Mouse (Mus musculus) urinary bladder, postnatal 36 days (tissue): ENCODE measurements around the gene Trim71.

ENCODE experiments used
- DNase-seq, 2 experiments: peaks; one replicate each; pipeline ENCODE4 v3.0.0; 2022; ENCODE audit warnings: low spot score in 2 of 2, mixed read lengths in 1 of 2

Trim71 gene

DNA sequence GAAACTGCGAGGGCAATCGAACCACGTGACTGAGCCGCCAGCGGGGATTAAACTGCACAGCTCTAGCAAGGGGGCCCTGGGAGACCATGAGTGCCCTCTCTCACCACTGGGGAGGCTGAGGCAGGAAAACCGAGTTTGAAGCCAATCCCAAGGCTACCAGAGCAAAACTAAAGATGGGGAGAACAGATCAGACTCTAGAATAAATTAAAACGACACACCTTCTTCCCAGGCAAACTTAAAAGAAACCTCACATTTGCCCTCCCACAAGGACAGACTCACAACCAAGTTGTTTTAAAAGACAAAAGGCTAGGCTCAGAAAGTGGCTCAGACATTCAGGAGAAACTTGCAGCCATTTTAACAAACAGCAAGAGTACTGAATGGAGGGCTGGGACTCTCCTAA lies 7.1 kb downstream of the Trim71 start:
- no peak for DNase-seq

DNA sequence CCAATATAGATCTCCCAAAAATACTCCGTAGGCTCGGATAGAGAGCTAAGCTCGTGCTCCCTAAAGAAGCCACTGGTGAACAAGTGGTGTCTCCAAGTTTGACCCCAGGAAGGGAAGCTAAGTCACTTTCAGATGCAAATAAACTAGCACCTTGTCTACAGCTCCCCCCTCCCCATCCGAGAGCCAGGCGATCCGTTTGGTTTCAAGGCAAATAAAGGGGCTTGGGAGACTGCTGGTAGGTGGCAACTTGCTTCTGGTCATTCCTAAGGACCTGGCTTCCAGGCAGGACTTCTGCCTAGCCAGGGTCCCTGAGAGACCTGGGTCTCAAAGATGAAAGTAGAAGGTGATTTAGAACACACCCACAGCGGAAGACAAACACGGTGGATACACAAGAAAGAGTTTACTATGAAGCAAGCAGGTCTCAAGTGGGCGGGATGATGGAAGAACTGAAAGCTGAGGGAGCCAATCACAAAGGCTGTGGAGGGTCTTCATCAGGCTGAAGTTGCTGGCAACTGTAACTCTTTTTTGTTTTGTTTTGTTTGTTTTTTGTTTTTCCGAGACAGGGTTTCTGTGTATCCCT lies 7.8 kb downstream of the Trim71 start:
- DNase-seq, result no peak

DNA sequence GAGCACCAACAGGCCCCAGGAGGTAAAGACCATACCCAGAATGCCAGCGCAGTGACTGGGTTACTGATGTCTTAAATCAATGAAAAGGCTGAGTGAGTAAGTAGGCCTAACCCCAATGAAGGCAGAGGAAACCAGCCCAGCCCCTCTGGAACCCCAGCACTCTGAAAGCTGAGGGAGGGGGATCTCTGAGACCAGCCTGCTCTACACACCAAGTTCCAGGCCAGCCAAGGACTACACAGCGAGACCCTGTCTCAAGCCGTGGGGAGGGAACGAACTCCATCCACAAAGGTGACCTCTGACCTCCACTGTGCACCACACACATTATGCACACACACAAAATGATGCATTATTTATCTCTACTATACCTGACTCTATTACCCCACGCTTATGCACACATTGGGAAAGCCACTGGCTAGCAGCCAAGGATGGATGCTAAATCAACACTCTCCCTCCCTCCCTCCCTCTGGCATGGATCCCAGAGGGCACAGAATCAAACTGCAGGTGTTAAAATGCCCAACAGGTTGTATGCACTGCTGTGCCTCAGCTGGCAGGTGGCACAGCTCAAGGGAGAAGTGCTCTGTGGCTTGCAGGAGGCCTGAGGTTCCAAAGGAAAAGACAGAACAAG lies 9.7 kb downstream of the Trim71 start:
- peak in 1 of 2 experiments; percentile 46 for DNase-seq

DNA sequence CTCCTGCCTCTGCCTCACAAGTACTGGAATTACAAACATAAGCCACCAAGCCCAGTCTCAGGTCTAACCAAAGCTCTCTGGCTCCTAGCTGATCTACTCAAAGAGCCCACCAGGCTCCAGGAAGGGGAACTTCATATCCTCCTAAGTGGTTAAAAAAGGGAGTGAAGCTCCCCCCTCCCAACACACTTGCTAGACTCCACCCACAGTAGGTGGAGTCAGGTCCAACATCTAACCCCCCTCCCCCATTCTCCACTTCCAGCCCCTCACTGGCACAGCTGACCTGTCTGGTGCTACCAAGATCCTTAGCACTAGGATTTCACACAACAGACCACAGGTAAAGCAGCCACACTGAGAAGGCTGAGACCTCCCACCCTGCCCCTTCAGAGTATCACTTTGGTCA lies 10.3 kb downstream of the Trim71 start:
- DNase-seq, result no peak

DNA sequence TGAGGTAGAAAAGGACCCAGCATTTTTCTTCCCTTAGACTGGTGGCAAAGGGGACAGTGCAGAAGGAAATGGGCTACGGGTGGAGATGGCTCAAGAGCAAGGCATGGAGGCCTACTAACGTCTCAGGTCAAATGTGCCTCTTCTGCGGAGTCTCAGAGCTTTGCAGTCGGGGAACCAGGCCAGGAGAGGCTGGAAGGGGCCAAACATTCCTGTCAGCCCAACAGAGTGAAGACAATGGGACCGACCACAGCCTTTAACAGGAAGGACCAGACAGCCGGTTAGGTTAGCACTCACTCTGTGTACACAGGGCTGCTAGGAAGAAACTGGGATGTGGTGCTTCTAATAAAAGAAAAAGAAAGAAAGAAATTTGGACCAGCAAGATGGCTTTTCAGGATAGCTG lies 14.1 kb downstream of the Trim71 start:
- DNase-seq, result no peak

DNA sequence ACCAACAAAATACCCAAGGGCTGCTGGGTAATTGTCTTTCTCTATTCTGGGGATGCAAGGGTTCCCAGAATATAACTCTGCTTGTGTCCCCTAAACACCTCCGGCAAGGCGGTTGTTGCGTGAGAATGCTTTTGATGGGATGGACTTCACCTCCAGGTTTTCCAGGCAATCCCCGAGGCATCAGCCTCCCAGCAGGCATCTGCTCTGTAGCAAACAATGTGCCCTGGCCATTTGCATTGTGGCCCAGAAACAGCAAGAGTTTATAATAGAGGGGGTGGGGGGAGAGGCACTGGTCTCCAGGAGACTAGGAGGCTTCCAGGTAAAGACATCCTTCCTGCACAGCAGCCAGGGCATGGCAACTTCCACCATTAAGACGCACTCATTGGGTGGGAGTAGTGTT lies 15.1 kb downstream of the Trim71 start:
- no peak for DNase-seq

DNA sequence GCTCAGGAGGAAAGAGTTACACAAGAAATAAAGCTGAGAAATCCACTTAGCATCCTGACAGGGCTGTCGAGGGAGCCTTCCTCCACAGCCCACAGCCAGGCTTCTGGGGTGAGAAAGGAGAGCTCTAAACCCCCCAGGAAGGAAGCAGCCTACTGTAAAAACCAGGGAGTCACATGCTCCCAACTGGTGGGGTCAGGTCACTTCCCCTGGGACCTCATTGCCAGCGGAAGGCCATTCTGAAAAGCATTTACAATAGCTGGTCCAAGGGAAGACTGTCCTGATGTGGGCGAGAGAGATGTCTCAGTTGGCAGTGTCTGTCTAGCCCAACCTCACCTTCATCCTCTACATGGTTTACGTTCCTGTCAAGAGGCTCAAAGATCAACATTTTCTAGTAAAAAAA lies 15.7 kb downstream of the Trim71 start:
- DNase-seq, result no peak

DNA sequence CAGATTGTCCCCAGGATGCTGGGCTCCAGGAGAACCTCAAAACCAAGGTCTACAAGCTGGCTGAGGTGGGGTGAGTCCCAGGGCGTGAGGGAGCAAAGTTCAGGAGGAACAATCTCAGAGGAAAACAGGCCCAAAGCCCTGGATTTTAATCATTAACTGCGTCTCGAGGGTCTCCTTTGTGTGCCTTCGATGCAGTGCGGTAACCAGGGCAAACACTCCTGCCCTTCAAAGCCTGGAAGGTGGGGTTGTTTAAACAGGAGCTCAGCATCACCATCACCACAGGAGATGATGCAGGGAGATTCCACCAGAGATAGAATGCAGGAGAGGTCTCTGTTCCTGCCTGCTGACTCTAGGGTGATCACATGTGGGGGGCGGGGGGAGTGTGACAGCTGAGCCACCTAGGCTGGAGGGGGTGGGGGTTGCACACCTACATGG lies 16.5 kb downstream of the Trim71 start:
- no peak for DNase-seq

DNA sequence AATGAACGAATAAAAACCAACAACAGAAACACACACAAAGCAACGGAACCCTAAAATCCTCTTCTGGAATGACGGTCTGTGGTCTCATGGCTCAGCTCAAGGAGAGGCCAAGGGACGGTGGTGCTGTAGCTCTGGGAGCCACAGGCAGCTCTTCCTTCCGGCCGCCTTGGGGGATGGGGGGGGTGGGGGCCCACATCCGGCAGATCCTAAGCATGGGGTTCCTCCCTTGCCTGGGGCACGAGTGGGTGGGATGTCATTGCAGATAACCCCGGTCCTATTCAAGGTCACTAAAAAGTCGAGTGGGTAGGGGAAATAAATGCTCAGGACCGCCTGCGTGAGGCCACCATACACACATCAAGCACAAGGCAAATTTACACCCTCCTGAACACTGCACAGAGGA lies 17.4 kb downstream of the Trim71 start:
- DNase-seq, result no peak

DNA sequence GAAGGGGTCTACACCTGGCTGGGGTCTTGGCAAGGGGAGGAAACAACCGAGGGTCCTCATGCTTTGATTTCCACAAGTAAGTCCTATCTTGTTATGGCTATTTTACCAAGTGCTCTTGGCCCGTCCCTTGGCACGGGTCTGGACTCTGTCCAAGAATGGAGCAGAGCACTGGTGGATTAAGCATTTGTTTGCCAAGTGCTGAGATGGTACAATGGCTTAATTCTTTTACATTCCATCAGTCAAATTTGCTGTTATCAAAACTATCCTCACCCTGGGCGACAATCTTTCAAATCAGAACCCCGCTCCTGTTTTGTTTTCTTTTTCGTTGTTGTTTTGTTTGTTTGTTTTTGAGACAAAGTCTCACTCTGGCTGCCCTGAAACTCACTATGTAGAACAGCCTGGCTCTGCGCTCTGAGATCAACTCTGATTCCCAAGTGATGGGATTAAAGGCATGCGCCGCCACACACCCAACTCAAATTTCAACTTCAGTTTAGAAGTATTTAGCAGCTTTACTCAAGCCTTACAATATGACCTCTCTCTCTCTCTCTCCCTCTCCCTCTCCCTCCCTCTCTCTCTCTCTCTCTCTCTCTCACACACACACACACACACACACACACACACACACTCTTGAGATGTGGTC lies 19.3 kb downstream of the Trim71 start:
- DNase-seq, result no peak

DNA sequence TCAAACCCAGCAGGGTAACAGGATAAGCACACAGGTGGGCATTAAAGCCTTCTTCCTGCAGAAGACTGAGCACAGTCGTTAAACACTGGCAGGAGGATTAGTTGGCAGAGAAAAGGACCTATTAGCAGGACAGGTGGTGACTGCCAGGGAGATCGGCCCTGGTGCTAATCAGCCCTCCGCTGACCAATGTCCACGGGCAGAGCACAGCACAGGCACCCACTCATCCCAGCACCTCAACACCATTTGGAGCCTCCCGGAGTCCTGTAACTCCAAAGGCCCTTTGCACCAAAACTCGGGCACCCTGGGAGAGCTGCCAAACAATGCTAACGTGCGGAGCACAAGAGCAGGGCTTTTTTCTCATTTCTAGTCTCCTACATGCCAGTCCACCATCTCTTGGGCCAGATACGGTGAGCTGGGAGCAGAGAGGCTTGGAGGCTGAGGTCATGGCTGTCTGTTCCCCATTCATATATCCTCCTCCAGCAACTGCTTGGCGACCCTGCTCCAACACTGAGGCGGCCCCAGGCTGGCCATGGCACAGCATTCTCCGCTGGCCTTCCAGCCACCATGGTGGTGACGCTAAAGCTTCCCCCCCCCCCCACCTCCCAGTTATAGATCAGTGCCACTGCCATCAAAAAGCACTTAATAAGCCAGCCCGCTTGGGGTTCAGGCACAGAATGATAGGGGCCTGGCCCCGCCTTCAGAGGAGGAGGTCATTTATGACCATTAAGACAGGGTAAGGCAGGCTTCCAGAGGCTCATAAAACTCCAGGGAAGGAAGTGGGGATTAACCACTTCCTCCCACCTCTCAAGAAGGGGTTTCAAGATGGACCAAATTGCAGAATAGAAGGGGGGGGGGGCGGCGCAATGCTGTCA lies 20.1 kb downstream of the Trim71 start:
- no peak for DNase-seq

DNA sequence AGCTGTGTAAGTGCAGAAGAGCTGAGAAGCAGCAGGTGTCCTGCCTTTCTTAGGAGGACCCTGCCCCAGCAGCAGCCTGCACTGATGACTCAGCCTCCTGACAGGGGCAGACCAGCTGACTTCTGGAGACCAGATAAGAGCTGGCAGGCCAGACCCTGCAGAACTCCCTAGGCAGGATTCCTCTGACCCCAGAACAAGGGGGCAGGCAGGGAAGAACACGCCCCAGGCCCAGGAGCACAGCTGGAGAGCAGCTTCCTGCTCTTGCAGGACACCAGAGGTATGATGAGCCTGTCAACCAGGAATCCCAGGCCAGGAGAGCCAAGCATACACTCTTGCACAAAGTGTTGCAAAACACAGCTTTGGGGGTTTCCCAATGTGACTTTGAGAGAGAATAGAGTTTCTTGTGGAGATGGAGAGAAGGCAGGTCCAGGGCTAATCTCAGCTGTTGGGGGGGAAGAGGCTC lies 22.9 kb downstream of the Trim71 start:
- no peak for DNase-seq

DNA sequence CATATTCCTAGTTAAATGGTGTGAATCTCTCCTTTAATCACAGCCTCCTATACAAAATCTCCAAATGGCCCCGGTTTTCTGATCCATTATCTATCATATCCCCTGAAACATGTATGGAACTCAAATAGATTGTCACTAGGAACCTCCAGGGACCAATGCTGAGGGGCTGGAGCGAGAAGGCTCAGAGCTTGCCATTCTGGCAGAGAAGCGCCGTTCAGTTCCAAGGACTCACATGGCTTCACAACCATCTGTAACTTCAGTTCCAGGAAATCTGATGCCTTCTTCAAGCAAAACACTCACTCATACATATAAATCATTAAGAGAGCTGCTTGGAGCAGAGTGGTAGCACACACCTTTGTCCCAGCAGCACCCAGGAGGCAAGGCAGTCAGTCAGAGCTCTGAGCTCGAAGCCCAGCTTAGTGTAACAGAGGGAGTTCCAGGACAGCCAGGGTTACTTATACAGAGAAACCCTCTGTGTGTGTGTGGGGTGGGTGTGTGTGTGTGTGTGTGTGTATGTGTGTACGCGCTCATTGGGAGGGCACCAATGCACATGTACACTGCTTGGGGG lies 25.1 kb downstream of the Trim71 start:
- no peak for DNase-seq

DNA sequence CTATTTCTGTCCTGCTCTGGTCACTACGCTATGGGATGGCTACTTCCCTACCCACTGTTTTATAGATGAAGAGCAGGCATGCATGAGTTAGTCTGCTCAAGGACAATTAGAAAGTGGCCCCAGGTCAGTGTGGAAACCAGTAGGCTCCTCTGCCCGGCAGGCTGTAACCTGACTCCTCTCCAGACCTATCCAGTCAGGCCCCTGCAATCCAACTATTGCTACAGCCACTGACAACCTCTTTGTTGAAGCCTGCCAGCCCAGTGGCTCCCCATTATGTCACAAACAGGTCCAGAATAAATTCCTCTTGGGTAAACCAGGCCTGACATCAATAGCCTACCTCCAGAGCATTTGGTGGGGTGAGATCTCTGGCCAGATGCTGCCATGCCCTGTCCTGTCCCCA lies 27.5 kb downstream of the Trim71 start:
- no peak for DNase-seq

DNA sequence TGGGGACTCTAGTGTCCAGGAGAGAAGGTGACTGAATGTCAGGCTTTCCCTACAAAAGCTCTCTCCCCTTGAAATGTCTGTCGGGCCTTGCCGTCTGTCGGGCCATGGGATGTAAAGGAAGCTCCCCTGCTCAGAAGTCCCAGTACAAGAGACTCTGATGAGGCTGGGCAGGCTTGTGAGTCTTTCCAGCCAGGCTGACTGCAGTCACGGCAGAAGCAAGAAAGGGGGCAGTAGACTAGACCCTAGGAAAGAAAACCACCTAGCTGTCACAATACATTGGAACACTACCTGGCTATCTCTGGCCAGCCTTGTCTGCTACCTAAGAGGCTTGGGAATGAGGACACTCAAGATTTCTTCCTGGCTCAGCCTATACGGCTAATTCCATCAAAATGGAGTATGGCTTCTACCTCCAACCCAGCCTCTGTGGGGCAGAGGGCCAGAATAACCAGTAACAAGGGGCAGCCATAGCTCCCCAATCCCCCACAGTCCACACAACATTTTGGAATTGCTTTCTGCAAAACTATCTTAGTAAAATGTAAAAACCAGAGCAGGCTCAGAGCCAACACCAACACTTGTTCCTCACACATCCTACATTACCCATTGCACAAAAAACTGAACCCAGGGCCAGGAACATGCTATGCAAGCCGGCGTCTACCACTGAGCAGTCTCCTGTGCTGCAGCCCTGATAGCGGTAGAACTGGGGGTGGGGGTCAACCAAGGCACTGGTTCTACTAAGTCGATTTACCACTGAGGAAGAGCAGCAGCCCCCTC lies 29.2 kb downstream of the Trim71 start:
- DNase-seq, result no peak

DNA sequence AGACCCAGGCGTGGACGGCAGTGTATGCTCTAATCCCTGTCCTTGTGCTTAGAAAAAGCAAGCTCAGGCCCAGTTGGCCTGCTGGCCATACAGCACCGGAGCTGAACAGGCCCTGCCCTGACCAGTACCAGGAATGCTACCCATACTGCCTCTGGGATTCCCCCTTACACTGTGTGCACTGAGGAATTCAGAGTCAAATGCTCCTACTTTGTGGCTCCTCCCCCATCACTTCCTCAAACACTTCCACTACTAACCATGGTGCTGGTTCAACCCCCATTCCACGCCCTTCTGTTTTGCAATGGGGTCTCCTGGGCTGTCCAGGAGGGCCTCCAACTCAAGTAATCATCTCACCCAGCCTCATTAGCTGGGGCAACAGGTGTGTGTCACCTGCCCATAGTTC lies 30.3 kb downstream of the Trim71 start:
- no peak for DNase-seq

DNA sequence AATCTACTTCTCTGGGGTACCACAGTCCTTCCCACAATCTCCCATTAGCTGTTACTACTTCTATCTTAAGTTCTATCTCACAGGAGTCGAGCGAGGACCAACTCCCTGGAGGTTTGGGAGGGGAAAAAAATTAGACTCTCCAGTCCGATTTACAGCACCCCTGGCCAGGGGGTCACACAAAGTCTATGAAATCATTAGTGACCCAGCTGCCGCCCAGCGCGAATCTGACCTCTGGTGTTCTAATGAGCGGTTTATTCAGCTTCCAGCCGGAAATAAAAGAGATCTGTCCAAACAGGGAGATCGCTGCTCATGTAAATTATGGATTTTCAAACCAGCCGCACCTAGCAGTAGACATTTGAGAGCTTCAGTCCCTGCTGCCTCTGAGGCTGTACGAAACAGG lies 32.9 kb downstream of the Trim71 start:
- DNase-seq, result no peak

DNA sequence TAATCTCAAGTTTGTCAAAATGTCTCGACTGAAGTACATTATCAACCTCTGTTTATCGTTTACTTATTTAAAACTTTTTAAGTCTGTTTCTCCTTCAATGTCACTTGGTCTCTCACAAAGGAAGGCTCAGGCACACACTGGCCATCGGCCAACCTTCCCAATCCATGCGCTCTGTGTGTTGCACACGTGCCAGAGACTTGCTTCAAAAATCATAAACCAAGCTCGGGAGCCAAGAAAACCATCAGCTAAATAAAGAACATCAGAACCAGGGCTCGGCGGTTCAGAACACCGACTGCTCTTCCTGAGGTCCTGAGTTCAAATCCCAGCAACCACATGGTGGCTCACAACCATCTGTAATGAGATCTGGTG lies 35.5 kb downstream of the Trim71 start:
- DNase-seq, result no peak

DNA sequence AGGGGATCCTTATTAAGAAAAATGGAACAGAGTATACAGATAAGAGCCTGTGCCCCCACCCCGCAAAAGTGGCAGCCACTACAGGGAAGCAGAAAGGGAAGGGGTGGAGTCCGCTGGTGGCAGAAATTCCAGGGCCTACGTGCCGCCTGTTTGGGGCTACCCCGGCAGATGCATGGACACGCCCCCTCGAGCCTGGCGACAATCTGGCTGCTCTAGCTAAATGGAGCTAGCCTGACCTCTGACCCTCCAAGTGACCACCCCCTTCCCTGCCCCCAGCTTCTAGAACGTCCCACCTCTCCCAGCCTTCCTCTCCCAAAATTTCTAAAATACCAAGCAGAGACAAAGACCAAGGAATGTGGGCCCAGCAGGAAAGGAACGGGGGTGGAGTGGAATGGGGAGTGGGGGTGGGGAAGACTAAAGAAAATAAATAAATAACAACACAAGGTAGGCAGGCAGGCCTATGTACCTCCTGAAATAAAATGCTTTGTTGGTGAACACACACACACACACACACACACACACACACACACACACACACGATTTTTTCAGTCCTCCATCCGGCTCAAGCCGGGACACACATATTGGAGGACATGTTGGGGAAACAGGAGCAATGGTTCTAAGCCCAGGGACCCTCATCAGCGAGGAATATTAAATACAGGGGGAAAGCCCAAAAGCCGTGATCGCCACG lies 36.0 kb downstream of the Trim71 start:
- no peak for DNase-seq

DNA sequence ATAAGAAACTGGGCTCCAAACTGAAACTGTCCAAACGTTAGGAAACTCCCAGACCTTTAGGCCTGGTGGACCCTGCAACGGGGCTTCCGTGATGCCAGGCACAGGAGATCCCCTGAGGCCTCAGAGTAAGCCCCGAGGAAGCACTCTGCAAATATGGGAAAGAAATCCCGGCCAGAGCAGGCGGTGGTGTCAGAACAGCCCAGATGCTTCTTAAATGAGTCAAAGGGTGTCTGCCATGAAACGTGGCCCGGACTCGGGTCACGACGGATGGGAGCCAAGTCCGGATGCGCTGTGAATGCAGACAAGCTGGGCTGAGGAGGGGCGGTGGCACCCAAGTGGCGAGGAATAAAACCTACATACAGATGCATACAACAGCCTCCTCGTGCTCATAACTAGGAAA lies 37.1 kb downstream of the Trim71 start:
- DNase-seq, result peak; percentile 44 to 46

DNA sequence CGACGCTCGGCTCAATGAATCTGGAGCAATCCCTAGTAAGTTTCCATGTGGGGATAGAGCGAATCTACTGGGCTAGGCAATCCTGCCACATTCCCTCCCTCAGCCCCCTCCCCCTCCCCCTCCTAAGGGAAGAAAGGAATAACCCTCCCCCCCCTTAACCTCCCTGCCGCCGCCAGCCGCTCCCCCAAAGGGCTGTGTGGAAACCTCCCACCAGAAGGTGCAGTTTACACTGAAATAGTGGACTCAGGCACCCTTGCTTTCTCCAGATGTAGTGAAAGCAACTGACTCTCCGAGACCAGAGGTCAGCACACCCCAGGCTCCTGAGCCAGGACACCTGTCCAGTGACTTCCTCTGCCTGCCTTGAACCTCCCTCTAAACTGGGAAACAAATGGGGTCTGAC lies 37.6 kb downstream of the Trim71 start:
- no peak for DNase-seq
